Mouse (Mus musculus): ENCODE data around the gene Zscan2.

Zscan2 gene

GRCm38 (mm10) chr7:80885666-80886065, 24.9 kb downstream of the Zscan2 start:
- DNase-seq (ENCODE audit: low spot score): peak; percentile 35

GRCm38 (mm10) chr7:80888595-80888994, 27.9 kb downstream of the Zscan2 start:
- no peak for DNase-seq (ENCODE audit: low spot score)

GRCm38 (mm10) chr7:80889021-80889511, 28.3 kb downstream of the Zscan2 start:
- peak; percentile 61 for DNase-seq (ENCODE audit: low spot score)

GRCm38 (mm10) chr7:80889841-80890241, 29.1 kb downstream of the Zscan2 start:
- DNase-seq (ENCODE audit: low spot score): no peak

GRCm38 (mm10) chr7:80893086-80893752, 32.5 kb downstream of the Zscan2 start:
- DNase-seq (ENCODE audit: low spot score): no peak

- no peak for DNase-seq (ENCODE audit: low spot score)
Observed at GRCm38 (mm10) chr7:80893753-80894129, 33.0 kb downstream of the Zscan2 start.

GRCm38 (mm10) chr7:80894196-80894595, 33.5 kb downstream of the Zscan2 start:
- no peak for DNase-seq (ENCODE audit: low spot score)

GRCm38 (mm10) chr7:80894815-80895519, 34.2 kb downstream of the Zscan2 start:
- DNase-seq (ENCODE audit: low spot score): no peak

GRCm38 (mm10) chr7:80897134-80897533, 36.4 kb downstream of the Zscan2 start:
- no peak for DNase-seq (ENCODE audit: low spot score)

GRCm38 (mm10) chr7:80897721-80898120, 37.0 kb downstream of the Zscan2 start:
- no peak for DNase-seq (ENCODE audit: low spot score)

GRCm38 (mm10) chr7:80900944-80901501, 40.3 kb downstream of the Zscan2 start, which contains the start of gene Wdr73:
Wdr73 (minus strand) TSS chr7:80901269.
- peak; percentile 94 for DNase-seq (ENCODE audit: low spot score)

- DNase-seq (ENCODE audit: low spot score): no peak
Observed at GRCm38 (mm10) chr7:80901541-80902274, 41.0 kb downstream of the Zscan2 start.

- no peak for DNase-seq (ENCODE audit: low spot score)
Observed at GRCm38 (mm10) chr7:80903625-80904422, 43.1 kb downstream of the Zscan2 start.

GRCm38 (mm10) chr7:80904921-80905515, 44.3 kb downstream of the Zscan2 start, which contains the start of gene Nmb:
Nmb (minus strand) TSS chr7:80905076.
- DNase-seq (ENCODE audit: low spot score): peak; percentile 77

- DNase-seq (ENCODE audit: low spot score): no peak
Observed at GRCm38 (mm10) chr7:80911053-80911452, 50.3 kb downstream of the Zscan2 start.

GRCm38 (mm10) chr7:80912496-80912895, 51.8 kb downstream of the Zscan2 start:
- no peak for DNase-seq (ENCODE audit: low spot score)

- no peak for DNase-seq (ENCODE audit: low spot score)
Observed at GRCm38 (mm10) chr7:80917916-80918465, 57.3 kb downstream of the Zscan2 start.

- no peak for DNase-seq (ENCODE audit: low spot score)
Observed at GRCm38 (mm10) chr7:80918982-80919646, 58.4 kb downstream of the Zscan2 start.

- DNase-seq (ENCODE audit: low spot score): no peak
Observed at GRCm38 (mm10) chr7:80919647-80920008, 58.9 kb downstream of the Zscan2 start.

- no peak for DNase-seq (ENCODE audit: low spot score)
Observed at GRCm38 (mm10) chr7:80923165-80923564, 62.4 kb downstream of the Zscan2 start.
